Mouse (Mus musculus) layer of hippocampus, postnatal 25 days (tissue): Measurements from ENCODE around the gene Tlr8. TPM values are rescaled to one million over a fixed set of nuclear protein-coding genes. Genes with fewer than 3 reads are reported as not detected.
"Not testable (repeated sequence)": the region's sequence is repeated elsewhere in the genome, so short reads cannot be mapped to it uniquely, and the experiment has no call there.

Source experiments
- DNase-seq, 2 experiments: peaks; one replicate each; pipeline ENCODE4 v3.0.0; 2022; ENCODE audit warnings: mixed read lengths in 2 of 2, low spot score in 1 of 2; ENCODE audit errors: extremely low spot score in 1 of 2
- total RNA-seq, 2 experiments: library from RNA; stranded (reverse); gene quantifications; 2 replicates each; pipeline ENCODE4 v1.2.3; 2021

The Tlr8 gene
- under 1 TPM; 0.14 to 0.20 TPM for total RNA-seq

- no peak for DNase-seq
Observed at GRCm38 (mm10) chrX:167264086-167264485, at the start of gene Tlr8. Tlr8 (minus strand) TSS chrX:167264329.

GRCm38 (mm10) chrX:167302061-167302460 lies 37.9 kb upstream of the Tlr8 start:
- not testable (repeated sequence) for DNase-seq

- peak; percentile 44 to 80 for DNase-seq
Observed at GRCm38 (mm10) chrX:167276953-167277352, 12.8 kb upstream of the Tlr8 start.

- no peak for DNase-seq
Observed at GRCm38 (mm10) chrX:167276551-167276950, 12.4 kb upstream of the Tlr8 start.

- DNase-seq: no peak
Observed at GRCm38 (mm10) chrX:167263530-167263929, 599 bp downstream of the Tlr8 start.

- DNase-seq: no peak
Observed at GRCm38 (mm10) chrX:167241736-167242135, 22.4 kb downstream of the Tlr8 start.

- DNase-seq: no peak
Observed at GRCm38 (mm10) chrX:167239293-167239921, 24.7 kb downstream of the Tlr8 start.

GRCm38 (mm10) chrX:167233104-167233687 lies 30.9 kb downstream of the Tlr8 start:
- DNase-seq: peak; percentile 60 to 85

GRCm38 (mm10) chrX:167231150-167231549 lies 33.0 kb downstream of the Tlr8 start:
- DNase-seq: no peak

- DNase-seq: no peak
Observed at GRCm38 (mm10) chrX:167229819-167230218, 34.3 kb downstream of the Tlr8 start.

GRCm38 (mm10) chrX:167229206-167229605 lies 34.9 kb downstream of the Tlr8 start:
- peak in 1 of 2 experiments; percentile 62 for DNase-seq

- no peak for DNase-seq
Observed at GRCm38 (mm10) chrX:167227756-167228155, 36.4 kb downstream of the Tlr8 start.

- no peak for DNase-seq
Observed at GRCm38 (mm10) chrX:167227138-167227537, 37.0 kb downstream of the Tlr8 start.

- DNase-seq: no peak
Observed at GRCm38 (mm10) chrX:167226570-167226969, 37.6 kb downstream of the Tlr8 start.

- peak in 1 of 2 experiments; percentile 14 for DNase-seq
Observed at GRCm38 (mm10) chrX:167212707-167213106, 51.4 kb downstream of the Tlr8 start.

GRCm38 (mm10) chrX:167211871-167212555 lies 52.1 kb downstream of the Tlr8 start:
- DNase-seq: no peak

- no peak for DNase-seq
Observed at GRCm38 (mm10) chrX:167210319-167210728, 53.8 kb downstream of the Tlr8 start.

- DNase-seq: no peak
Observed at GRCm38 (mm10) chrX:167209828-167210227, 54.3 kb downstream of the Tlr8 start.

- DNase-seq: peak; percentile 72 to 75
Observed at GRCm38 (mm10) chrX:167208978-167209754, 55.0 kb downstream of the Tlr8 start, which contains the start of gene Tmsb4x. Tmsb4x (minus strand) TSS chrX:167209315.

- peak in 1 of 2 experiments; percentile 19 for DNase-seq
Observed at GRCm38 (mm10) chrX:167208506-167208820, 55.7 kb downstream of the Tlr8 start.
